Mouse (Mus musculus) adrenal gland, postnatal 10 days (tissue): ENCODE data around the gene Acot2. TPM values are rescaled to one million over a fixed set of nuclear protein-coding genes. Genes with fewer than 3 reads are reported as not detected.
"Not testable (repeated sequence)": the region's sequence is repeated elsewhere in the genome, so short reads cannot be mapped to it uniquely, and the experiment has no call there.

Experiments
- DNase-seq: peaks from one replicate; pipeline ENCODE4 v3.0.0; 2021; ENCODE audit warnings: mixed read lengths
- long read RNA-seq, 2 experiments: library from polyadenylated mRNA; stranded (forward); transcript quantifications; one replicate each; pipeline ENCODE4 v2.0.0; 2021
- total RNA-seq, 2 experiments: library from RNA; stranded (reverse); gene quantifications; 2 replicates each; pipeline ENCODE4 v1.2.3; 2021

Acot2 gene
- 10 to 100 TPM; 52.7 to 57.5 TPM for total RNA-seq
- long read RNA-seq, experiment 1, transcript Acot2-201 (3 exons, 2,196 nt), result major isoform, 97 of 104 reads
- long read RNA-seq, experiment 1, partial matches to known transcripts, result 5 of 104 reads
- long read RNA-seq, experiment 1, other reads (novel, unspliced or antisense), result 2 of 104 reads
- long read RNA-seq, experiment 2, transcript Acot2-201 (3 exons, 2,196 nt), result major isoform, 16 of 16 reads
- long read RNA-seq, experiment 2, partial matches to known transcripts, result 0 of 16 reads
- long read RNA-seq, experiment 2, other reads (novel, unspliced or antisense), result 0 of 16 reads

DNA sequence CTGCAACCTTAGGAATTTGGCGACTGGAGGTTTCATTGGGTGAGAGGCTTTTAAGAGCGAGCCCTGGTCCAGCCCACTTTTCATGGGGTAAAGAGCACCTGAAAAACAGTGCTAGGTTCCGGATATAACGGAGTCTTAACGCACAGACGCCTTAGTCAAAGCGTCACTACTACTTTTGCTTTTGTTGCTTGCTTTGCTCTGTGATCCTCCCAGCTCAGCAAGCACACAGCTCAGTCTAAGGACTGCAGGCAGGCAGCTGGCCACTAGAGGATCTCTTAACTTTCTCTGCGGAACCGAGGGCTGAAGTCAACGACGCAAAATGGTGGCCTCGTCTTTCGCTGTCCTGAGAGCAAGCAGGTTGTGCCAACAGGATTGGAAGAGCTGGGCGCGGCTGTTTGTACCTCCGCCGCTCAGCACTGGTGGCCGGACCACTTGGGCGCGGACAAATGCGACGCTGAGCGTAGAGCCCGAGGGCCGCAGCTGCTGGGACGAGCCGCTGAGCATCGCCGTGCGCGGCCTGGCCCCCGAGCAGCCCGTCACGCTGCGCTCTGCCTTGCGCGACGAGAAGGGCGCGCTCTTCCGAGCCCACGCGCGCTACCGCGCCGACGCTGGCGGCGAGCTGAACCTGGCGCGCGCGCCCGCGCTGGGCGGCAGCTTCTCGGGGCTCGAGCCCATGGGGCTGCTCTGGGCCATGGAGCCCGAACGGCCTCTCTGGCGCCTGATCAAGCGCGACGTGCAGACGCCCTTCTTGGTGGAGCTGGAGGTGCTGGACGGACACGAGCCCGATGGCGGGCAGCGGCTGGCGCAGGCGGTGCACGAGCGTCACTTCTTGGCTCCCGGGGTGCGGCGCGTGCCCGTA is at the start of gene Acot2:
Gene Acot2, plus strand, starts transcription at position 279 of the 859 bp plus-strand sequence.
- peak; percentile 82 for DNase-seq

DNA sequence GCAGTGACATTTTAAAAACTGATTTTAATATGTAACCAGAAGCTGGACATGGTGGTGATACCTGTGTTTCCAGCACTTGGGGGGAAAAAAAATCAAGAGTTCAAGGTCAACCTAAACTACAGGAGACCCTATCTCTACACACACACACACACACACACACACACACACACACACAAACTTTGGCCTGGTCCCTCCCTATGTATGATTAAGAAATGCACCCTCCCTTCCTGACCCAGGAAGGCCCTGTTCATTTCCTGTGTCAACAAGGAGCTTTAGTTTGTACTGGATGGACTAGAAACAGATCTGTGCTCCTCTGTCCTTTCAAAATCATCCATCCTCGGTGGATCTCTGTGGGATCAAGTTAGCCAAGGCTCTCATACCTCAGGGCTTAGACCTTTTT is 49.1 kb upstream of the Acot2 start:
- not testable (repeated sequence) for DNase-seq

DNA sequence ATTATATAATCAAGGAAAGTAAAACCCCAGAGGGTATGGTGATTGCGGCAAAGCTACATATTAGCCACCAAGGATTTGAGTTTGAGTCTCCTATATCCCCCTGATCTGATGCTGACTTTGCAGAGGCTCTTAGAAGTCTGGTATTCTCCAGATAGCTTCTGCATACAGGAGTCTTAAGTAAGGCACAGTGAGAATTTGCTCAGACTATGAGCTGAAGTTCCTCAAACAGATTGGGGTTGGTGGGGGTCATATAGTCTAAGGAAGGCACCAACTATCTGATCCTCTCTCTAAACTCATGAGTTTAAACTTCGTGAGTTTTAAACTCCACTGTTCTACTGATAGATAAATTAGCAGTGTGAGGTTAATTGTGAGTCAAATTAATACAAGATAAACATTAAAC is 48.3 kb upstream of the Acot2 start:
- DNase-seq, result no peak

DNA sequence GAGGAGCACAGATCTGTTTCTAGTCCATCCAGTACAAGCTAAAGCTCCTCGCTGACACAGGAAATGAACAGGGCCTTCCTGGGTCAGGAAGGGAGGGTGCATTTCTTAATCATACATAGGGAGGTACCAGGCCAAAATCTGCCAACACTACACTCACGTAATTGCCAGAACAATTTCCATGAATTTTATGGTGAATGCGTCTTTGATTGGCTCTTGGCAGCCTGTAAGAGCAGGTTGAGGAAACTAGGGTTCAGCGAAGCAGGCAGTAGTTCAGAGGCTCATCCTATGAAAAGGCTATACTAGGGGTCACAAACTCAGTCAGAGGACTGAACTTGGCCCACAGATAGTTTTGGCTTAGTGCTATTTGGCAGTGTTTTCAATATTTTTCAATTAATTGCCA is 47.6 kb upstream of the Acot2 start:
- no peak for DNase-seq

DNA sequence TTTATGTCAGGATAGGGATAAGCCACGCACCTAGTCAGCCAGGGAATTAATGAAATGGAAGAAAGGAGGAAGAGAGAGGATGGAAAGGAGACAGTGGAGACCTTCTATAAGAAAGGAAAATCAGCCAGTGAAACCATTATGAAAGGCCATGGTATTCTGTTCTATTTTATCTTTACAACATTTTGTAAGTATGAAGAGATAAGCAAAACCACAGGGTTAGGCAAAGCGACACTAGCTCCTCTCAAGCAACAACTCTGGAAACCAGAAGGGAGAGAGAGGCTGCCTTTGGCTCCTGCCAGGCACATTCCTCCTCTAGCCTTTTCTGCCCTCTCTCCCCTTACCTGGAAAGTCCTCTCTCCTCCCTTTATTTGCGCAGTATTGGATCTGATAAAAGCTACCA is 45.7 kb upstream of the Acot2 start:
- no peak for DNase-seq

DNA sequence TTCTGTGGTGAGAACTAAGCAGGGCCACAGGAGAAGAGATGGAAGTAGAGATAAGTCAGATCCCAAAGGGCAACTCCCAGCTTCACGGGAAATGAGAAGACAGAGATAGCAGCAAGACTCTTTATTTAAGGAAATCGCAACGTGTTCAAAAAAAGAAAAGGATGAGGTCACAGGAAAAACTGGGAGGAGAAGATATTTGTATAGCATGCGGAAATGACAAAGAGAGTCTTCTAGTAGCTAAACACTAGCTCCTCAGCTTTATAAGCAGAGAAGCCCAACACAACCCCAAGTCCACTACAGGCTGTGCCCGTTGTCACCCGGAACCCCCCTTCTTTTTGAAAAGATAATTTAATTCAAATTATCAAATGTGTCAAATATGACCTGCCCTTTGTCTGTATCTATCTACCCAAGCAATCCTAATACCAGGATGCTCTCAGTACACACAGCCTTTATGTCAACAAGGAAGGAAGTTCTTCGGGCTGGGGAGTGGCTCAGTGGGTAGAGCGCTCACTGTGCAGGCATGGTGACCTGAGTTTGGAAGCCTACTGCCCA is 40.3 kb upstream of the Acot2 start:
- DNase-seq, result no peak

DNA sequence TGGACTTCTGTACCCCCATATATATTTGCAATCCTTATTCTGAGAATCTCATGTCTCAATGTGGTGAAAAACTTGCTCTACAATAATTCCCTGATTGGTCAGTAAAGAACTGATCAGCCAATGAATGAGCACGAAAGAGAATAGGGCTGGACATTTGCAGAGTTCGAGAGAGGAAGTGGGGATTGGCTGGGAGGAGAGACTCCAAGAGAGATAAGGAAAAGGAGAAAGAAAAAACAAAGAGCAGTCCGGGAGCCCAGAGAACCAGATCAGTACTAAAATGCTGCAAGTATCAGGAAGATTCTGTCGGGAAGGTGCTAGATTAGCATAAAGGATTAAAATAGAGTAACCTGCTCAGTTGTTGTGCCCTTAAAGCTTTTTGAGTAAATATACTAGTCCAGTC is 38.6 kb upstream of the Acot2 start:
- DNase-seq, result no peak

DNA sequence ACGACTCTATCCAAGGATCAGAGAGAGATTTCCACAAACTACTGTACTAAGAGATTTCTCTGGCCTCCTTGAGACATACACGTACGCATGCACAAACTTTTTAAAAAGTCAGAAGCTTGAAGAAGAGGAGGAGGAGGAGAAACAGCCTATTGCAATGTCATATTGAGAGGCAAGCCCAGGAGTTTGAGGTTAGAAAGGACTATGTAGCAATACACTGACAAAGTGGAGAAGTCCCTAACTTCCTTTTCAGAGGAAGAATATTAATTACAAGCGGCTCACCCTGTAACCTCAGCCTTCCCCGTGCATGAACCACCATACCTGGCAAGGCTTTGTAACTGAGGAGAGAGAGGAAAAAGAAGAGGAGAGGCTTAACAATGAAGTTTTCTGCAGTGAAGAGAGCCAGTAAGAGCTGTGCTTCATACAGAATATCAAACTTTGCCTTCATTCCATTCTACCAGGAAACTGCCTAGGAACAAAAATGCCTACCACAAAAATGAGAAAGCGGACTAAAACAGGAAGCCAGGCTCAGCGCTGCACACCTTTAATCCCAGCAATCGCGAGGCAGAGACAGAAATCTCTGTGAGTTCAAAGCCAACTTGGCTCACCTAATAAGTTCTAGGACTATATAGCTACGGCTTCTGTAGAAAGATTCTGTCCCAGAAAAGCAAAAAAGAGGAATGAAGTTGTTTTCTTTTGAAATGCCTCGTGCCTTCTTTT is 37.7 kb upstream of the Acot2 start:
- no peak for DNase-seq

DNA sequence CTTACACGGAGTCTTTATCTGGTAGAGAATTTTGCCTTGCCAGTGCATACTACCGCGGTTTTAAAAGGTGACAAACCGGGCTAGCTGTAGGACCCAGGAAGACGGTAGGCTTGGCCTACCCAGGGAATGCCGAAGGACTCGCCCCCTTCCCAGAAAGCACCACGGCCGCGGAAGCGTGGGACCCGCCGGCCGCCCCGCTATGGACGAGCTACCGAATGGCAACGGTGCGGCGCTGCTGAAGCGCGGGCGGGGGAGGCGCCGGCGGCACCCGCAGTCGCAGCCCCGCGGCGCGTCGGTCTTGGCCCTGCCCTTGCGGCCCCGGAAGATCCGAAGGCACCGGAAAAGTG is 37.2 kb upstream of the Acot2 start, which contains the start of gene Riox1:
Gene Riox1, plus strand, starts transcription at position 116 of the 347 bp plus-strand sequence.
- peak; percentile 91 for DNase-seq

DNA sequence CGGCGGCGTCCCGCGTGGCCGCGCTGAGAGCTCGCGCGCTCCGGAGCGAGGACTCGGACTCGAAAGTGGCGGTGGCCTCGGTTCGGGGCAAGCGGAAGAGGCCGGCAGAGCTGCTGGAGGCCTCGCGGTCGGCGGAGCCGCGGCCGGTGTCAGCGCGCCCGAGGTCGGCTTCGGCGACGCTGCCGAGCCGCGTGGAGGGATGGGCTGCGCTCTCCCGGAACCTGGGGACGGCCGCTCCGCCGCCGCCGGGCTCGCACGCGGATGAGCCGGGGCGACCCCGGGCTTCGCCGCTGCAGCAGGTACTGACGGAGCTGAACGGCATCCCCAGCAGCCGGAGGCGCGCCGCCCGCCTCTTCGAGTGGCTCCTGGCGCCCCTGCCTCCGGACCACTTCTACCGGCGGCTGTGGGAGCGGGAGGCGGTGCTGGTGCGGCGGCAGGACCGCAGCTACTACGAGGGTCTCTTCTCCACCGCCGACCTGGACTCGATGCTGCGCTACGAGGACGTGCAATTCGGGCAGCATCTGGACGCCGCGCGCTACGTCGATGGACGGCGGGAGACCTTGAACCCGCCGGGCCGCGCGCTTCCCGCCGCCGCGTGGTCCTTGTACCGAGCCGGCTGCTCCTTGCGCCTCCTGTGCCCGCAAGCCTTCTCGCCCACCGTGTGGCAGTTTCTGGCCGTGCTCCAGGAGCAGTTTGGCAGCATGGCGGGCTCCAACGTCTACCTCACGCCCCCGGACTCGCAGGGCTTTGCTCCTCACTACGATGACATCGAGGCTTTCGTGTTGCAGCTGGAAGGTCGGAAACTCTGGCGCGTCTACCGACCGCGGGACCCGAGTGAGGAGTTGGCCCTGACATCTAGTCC is 36.6 kb upstream of the Acot2 start:
- DNase-seq, result peak; percentile 61

DNA sequence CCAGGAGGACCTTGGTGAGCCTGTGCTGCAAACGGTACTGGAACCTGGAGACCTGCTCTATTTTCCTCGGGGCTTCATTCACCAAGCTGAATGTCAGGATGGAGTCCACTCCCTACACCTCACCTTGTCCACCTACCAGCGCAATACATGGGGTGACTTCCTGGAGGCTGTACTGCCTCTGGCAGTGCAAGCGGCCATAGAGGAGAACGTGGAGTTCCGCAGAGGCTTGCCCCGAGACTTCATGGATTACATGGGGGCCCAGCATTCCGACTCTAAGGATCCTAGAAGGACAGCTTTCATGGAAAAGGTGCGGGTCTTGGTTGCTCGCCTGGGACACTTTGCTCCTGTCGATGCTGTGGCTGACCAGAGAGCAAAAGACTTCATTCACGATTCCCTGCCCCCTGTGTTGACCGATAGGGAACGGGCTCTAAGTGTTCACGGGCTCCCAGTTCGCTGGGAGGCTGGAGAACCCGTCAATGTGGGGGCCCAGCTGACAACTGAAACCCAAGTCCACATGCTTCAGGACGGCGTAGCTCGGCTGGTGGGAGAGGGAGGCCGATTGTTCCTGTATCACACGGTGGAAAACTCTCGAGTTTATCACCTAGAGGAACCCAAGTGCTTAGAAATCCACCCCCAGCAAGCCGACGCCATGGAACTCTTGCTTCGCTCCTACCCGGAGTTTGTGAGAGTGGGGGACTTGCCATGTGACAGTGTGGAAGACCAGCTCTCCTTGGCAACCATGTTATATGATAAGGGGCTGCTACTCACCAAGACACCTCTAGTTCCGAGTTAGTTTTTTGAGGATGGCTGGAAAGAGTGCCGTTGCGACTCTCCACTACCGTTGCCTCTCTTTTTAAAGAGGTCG is 35.7 kb upstream of the Acot2 start:
- DNase-seq, result no peak

DNA sequence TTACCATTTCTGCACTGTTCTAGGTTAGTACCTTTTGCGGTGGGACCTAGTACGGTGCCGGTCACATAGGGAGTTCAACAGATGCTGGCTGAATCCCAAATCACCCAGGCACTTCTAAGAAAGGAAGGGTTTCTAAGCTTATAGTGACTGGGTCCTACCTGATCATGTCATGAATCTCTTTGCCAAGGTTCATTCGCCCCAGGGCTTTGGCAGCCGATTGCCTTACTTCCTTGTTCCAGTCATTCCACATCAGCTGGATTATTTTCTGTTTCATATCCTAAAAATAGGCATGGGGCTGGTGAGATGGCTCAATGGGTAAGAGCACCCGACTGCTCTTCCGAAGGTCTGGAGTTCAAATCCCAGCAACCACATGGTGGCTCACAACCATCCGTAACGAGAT is 29.4 kb upstream of the Acot2 start:
- DNase-seq, result no peak

DNA sequence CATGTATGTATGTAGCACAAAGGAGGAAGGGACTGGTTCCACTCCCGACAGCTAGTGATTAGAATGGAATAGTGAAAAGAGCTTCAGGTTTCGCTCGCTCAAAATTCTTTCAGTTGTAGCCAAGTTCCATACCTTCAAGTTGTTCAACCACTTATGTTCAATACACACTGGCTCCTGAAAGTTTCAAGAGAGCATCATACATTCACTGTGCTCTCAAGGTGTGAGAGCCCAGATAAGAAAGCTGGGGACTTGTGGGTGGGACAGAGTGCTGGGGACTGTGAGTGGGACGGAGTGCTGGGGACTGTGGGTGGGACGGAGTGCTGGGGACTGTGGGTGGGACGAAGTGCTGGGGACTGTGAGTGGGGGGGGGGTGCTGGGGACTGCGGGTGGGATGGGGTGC is 22.4 kb upstream of the Acot2 start:
- DNase-seq, result no peak

DNA sequence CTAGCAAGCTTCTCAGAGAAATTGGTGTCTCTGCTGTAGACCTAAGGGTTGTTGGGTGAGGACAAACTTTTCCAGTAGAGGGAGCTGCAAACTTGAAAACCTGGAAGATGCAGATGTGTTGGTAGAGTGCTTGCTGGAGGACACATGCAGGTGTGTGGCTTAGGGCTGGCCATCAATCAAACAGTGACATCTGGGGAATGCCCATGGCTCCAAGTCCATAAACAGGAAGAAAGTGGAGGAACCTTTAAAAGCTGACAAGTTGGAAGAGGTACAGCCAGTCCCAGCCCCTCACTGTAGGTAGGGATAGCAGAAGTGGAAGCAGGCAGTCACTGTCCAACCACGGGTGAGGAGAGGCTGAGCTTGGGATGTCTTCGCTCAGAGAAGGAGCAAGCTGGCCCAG is 15.5 kb upstream of the Acot2 start:
- DNase-seq, result peak; percentile 52

DNA sequence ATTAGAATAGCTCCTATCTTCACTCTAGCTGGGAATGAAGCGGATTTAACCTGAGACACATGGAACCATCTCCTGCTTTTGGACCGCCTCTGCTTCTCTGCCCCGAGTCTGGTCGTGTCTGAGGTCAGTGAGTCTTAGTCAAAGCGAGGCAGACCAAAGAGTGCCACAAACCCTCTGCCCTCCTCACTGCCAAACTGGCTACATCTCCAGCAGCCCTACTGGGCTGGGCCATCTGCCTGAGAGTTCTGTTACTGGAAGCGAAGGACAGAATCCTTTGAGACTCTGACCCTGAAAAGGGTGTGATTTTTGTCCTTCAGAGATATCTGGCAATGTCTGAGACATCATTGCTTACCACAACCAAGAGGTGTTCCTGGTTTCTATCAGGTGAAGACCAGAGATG is 8.8 kb upstream of the Acot2 start:
- DNase-seq, result no peak

DNA sequence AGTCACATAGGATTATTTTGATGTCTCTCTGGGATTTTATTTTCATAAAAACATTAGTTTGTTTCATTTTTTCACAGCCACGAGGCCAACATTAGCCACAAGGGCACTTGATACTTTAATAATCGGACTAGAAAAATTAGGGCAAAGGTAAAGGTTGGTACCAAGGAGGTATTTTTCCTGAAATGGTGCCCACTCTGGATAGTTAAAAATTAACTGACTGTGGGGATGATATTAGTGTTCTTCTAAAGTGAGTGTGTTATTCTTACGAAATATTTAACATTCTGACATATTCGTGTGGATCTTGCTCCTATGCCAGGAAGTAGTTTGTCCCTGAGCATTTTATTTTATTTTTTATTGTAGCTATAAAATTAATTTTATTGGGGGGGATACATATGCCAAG is 6.0 kb upstream of the Acot2 start:
- no peak for DNase-seq

DNA sequence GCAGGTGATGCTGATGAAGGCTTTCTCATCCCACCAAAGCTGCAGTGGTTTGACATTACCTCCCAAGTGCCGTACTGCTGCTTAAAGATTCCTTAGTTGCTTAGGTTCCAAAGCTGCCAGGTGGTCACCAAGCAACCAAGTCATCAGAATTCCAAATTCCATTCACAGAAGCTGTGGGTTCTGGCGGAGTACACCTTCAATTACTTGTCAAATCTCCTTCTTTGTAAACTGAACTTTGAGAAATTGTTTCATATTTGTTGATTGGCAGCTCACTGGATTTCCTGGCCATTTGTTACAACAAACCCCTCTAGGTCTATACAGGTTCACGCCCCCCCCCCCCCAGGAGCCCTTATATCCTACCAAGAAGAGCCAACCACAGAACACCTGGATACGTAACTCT is 2.9 kb upstream of the Acot2 start, which contains the start of gene Heatr4:
Gene Heatr4, minus strand, starts transcription at position 101 of the 400 bp plus-strand sequence.
- no peak for DNase-seq

DNA sequence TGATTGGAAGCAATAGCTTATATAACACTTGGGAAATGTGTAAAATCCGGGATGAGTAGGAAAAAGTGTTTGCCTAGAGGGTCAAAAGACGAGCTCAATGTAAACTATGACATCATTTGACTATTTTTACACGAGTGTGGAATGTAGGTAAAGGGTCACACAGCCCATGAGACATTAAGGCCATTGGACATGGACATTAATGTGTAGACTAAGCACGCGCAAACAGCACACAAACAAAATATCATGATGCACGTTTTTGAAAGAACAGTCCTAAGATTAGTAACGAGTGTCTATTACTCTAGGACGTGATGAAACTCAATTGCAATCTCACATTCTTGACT is 449 bp upstream of the Acot2 start:
- DNase-seq, result no peak

DNA sequence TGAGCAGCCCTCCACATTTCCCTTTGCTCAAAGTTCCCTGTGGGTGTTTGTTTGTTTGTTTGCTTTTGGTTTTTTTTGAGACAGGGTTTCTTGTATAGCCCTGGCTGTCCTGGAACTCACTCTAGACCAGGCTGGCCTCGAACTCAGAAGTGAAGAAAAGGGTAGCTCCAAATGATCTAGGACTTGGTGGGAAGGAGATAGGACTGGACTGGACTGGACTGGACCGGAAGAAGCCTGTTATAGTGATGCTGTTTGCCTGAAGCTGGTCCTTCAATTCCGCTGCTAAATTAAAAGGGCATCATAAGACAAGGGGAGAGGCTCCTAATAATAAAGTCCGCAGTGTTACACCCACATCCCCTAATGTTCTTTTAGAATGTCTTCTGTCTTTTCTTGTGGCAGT is 822 bp downstream of the Acot2 start:
- DNase-seq, result no peak

DNA sequence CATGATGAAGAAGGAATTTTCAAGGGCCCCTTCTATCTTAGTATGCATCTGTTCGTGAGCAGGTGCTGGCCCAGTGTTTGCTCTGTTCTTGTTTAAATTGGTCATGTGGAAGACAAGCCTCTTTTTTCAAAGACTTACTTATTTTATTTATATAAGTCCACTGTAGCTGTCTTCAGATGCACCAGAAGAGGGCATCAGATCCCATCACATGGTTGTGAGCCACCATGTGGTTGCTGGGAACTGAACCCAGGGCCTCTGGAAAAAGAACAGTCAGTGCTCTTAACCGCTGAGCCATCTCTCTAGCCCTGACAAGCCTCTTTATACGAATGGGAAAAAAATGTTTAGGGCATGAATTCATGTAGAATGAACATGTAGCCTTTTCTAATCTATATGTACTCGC is 1.7 kb downstream of the Acot2 start:
- DNase-seq, result no peak

DNA sequence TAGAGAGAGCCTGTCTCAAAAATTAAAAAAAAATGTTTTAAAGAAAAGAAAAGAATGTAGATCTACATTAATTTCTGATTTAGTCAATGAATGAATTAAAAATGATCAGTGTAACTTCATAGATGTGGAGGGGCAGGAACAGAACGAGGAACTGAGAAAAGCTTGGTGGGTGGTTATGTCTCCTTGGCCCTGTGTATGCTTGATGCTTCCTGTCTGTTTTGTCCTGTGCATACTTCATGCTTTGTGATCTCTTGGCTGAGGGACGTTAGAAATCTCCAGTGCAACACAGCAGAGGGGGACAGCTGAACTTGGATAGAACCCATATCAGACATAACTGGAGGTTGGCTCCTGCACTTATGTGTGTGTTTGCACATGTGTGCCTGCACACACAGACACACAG is 9.6 kb downstream of the Acot2 start:
- DNase-seq, result no peak
